Mouse (Mus musculus) heart, postnatal 14 days (tissue): ENCODE data around the gene Cry2. TPM values are rescaled to one million over a fixed set of nuclear protein-coding genes. Genes with fewer than 3 reads are reported as not detected.

Experiments used
- microRNA-seq, 2 experiments: library from miRNA; unstranded; fragments of <30 nt; microRNA quantifications; one replicate each; pipeline ENCODE4 v1.2.0; 2021 to 2022
- total RNA-seq, 2 experiments: library from RNA; stranded (reverse); gene quantifications; 2 replicates each; pipeline ENCODE4 v1.2.3; 2021

Gene Cry2
- total RNA-seq, 2 experiments from 2014 or later = 20.9 to 26.6 TPM

Small RNAs within 50 kb of the gene (microRNA-seq; reads per million reads assigned to microRNA genes)
- gene Mir7000 = 0.27 to 3.6 reads per million in 2 experiments

Other genes starting within 250 kb of the Cry2 start
- gene Pex16, start 59.4 kb downstream of the Cry2 start, total RNA-seq = 10 to 100 TPM; 23.6 to 25.1 TPM
- gene Large2, start 59.2 kb downstream of the Cry2 start, total RNA-seq = under 1 TPM; 0.32 to 0.36 TPM
- 1 to 10 TPM; 1.4 to 1.9 TPM for gene 1700029I15Rik, start 51.5 kb downstream of the Cry2 start, total RNA-seq
- gene Mapk8ip1, start 32.8 kb downstream of the Cry2 start, total RNA-seq = 1 to 10 TPM; 7.4 to 8.6 TPM
- gene Slc35c1, start 26.5 kb upstream of the Cry2 start, total RNA-seq = 1 to 10 TPM; 5.5 to 5.6 TPM
- gene Chst1, start 165.7 kb upstream of the Cry2 start, total RNA-seq = 1 to 10 TPM; 5.6 to 6.3 TPM